Mouse (Mus musculus) testis, adult 2 months (tissue): ENCODE data around the gene Bcar3. TPM values are rescaled to one million over a fixed set of nuclear protein-coding genes. Genes with fewer than 3 reads are reported as not detected.

Experiments
- H3K27ac ChIP-seq: fragments of 200-500 bp; 2 replicates; pipeline ENCODE4 v1.5.1; 2012; ENCODE audit warnings: low read depth, low read length; ENCODE audit not compliant: control insufficient read depth, insufficient read depth
- H3K27me3 ChIP-seq: fragments of 200-500 bp; 2 replicates; pipeline ENCODE4 v1.6.1; 2012; ENCODE audit warnings: mild to moderate bottlenecking, low read length, moderate library complexity; ENCODE audit not compliant: control insufficient read depth, insufficient read depth
- H3K36me3 ChIP-seq: fragments of 200-500 bp; 2 replicates; pipeline ENCODE4 v1.6.1; 2012; ENCODE audit warnings: mild to moderate bottlenecking, low read length; ENCODE audit not compliant: control insufficient read depth, insufficient read depth
- H3K4me1 ChIP-seq: fragments of 200-500 bp; 2 replicates; pipeline ENCODE4 v1.6.1; 2012; ENCODE audit warnings: low read length; ENCODE audit not compliant: control insufficient read depth, insufficient read depth
- H3K4me3 ChIP-seq: fragments of 200-500 bp; 2 replicates; pipeline ENCODE4 v1.5.1; 2012; ENCODE audit warnings: low read depth, mild to moderate bottlenecking, low read length, moderate library complexity, mixed read lengths; ENCODE audit not compliant: control insufficient read depth
- CTCF ChIP-seq: fragments of 200-500 bp; IDR thresholded peaks from 2 replicates; pipeline ENCODE4 v1.5.1; 2012; ENCODE audit warnings: low read depth, mild to moderate bottlenecking, inconsistent platforms, low read length, moderate library complexity; ENCODE audit not compliant: control insufficient read depth, insufficient read depth, insufficient replicate concordance
- POLR2A ChIP-seq: fragments of 200-500 bp; IDR thresholded peaks from 2 replicates; pipeline ENCODE4 v1.6.1; 2012; ENCODE audit warnings: low read depth, mild to moderate bottlenecking, inconsistent platforms, low read length, moderate library complexity; ENCODE audit not compliant: control insufficient read depth
- polyA plus RNA-seq: library from polyadenylated mRNA; depleted of rRNA; stranded (reverse); fragments of >200 nt; gene quantifications from 2 replicates; pipeline ENCODE4 v1.2.3, GENCODE M21; 2012

Bcar3 gene
- polyA plus RNA-seq, 1 experiment: 12.5 TPM

DNA sequence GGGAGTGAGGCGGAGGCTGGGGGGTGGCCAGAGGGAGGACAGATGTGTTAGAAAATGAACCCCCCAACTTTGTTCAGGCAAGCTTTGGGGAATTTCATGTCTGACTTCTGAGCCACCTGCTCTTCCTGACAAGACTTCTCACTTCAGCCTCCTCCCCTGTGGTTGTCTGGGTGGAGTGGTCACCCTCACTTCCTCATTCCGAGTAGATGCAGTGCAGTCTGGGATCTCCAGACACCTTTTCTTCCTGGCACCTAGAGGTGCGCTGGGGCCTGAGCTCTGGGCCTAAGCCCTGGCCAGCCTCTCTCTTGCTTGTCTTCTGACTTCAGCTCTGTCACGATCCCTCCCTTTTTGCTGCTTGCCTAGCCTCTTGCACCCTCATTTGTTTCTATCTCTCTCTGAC lies 226.9 kb downstream of the Bcar3 start:
- no peak overlapping the region for H3K4me3 ChIP-seq
- TF ChIP-seq CTCF (no peak), POLR2A (no peak)
- H3K4me1 ChIP-seq: no peaks in the 10 kb centered on the region
- H3K27ac ChIP-seq: no peak overlapping the region
- H3K27me3 ChIP-seq: no peaks in the 10 kb centered on the region
- H3K36me3 ChIP-seq: no peaks in the 10 kb centered on the region; the same call in 1 of the 2 replicates

DNA sequence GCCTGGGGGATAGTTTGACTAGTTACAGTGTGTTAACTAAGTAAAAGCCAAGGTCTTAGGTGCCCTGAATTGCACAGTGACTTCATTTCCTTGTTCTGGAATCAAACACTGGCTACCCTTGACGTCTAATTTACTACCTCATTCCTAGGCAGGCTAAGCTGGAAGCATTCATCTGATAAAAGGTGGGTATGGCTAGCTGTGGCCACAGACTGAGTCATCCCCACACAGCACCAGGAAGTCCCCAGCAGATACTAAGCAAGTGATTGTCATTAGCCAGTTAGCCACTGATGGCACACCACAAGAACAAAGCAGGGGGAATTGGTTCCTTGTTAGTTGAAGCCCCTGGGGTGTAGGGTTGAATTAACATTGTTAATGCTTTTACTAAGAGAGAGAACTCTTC lies 227.4 kb downstream of the Bcar3 start:
- Histone ChIP-seq H3K27me3 (no peaks in the 10 kb centered on the region), H3K4me3 (no peak overlapping the region), H3K36me3 (no peaks in the 10 kb centered on the region; the same call in 1 of the 2 replicates), H3K27ac (no peak overlapping the region), H3K4me1 (no peaks in the 10 kb centered on the region)
- TF ChIP-seq POLR2A (no peak), CTCF (no peak)

DNA sequence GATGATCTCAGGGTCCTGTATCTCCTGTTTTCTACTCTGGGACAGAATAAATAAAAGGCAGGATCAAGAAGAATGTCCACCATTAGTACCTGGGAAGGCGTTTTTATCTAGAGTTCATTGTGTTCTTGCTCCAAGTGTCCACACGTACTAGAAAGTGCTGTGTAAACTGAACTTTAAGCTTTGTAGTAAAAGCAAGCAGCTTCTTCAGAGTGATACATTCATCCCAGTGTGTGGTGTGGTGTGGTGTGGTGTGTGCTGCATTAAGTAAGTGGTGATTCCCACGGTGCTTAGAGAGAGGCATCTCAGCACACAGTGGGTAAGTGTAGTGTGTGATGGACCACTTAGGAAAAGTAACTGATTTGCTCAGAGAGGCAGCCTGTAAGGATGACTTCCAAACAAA lies 234.5 kb downstream of the Bcar3 start:
- no peak overlapping the region for H3K27ac ChIP-seq
- TF ChIP-seq POLR2A (no peak), CTCF (no peak)

DNA sequence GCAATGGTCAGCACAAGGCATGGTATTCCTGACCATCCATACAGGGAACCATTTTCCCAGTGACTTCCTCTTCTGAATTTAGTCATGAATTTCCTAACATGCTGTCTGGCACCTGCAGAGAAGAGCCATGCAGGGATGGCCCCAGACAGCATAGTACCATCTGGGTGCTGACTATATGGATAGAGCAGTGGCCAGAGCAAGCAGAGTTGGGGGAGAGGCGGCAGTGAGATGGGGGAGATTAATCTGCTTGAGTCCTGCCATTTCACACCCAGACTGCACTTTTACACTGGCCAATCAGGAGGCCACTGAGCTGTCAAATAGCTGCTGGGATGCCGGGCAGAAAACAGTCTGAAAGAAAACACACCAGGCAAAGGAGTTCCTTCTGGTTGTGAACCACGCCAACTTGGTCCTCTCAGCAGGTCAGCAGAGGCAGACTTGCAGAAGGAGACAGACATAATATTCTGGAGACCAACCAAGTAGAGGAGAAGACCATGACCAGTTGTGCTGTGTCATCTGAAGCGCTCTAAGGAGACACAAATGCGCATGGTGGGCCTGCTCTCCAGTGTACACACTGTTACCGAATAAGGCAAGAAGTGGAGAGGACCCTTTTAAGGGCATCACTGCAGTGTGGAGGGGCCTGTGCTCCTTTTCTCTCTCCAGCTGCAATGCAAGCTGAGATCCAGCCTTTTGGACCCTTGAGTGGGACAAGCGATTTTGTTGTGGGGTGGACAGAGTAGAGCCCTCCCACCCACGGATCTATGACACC lies 242.2 kb downstream of the Bcar3 start:
- H3K27me3 ChIP-seq: no peaks in the 10 kb centered on the region
- no peak overlapping the region for H3K4me3 ChIP-seq
- no peaks in the 10 kb centered on the region for H3K4me1 ChIP-seq
- no peak overlapping the region for H3K27ac ChIP-seq
- H3K36me3 ChIP-seq: no peaks in the 10 kb centered on the region
- TF ChIP-seq POLR2A: no peak
- no peak for TF ChIP-seq CTCF

More for the DNA sequence above, 234.5 kb downstream of the Bcar3 start:
- Histone ChIP-seq H3K4me1 (no peaks in the 10 kb centered on the region), H3K4me3 (no peak overlapping the region), H3K36me3 (no peaks in the 10 kb centered on the region; the same call in 1 of the 2 replicates), H3K27me3 (no peaks in the 10 kb centered on the region)

DNA sequence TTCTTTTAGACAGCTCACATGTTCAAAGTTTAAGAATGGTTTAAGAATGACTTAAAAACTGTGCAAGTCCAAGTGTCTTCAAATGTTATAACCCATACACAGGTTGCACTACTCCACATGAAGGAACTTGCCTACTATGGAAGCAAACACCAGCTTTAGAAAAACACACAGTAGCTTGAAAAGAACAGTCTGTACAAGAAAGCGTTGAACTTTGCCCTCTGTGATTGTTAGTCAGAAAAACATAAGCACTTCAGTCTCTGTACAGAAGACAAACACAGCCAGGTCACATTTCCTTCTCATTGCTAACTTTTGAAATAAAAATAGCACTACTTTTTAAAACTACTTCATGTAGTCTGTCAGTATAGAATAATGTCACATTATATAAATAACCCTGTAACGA lies 244.9 kb downstream of the Bcar3 start:
- H3K36me3 ChIP-seq: no peaks in the 10 kb centered on the region

DNA sequence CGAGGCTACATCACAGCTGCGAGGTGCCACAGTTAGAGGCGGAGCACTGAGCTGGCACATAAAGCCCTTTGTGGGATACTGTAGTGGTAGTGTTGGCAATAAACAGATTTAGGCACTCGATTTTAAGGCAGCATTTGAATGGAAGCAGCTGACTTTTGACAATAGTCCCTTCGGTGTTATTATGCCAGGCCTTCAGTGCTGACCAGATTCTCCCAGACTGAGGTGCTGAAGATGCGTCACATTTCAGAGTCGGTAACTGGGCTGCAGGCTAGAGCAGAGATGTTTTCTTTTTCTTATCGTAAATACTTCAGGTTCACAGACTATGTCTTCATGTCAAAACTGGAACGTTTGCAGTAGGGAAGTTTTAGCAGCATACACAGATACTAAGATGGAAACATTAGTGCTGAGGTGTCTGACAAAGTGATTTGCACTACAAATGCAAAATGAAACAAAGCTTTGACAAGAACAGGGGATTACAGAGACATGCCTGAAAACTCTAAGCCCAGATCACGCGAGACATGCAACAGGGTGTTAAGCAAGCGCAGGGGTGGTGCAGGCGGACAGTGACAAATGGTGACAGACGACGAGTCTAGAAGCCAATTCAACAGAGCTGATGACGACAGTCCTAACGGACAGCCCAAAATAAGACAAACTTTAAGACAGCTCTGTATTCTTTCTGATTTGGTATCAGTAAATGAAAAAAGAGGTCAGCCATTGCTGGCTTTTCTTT lies 246.2 kb downstream of the Bcar3 start:
- Histone ChIP-seq H3K4me1 (no peaks in the 10 kb centered on the region), H3K4me3 (no peak overlapping the region), H3K27me3 (no peaks in the 10 kb centered on the region), H3K27ac (no peak overlapping the region), H3K36me3 (no peaks in the 10 kb centered on the region)
- no peak for TF ChIP-seq POLR2A
- no peak for TF ChIP-seq CTCF

More for the DNA sequence above, 244.9 kb downstream of the Bcar3 start:
- H3K27ac ChIP-seq: no peak overlapping the region
- H3K4me3 ChIP-seq: no peak overlapping the region
- TF ChIP-seq POLR2A: no peak
- no peak for TF ChIP-seq CTCF
- H3K4me1 ChIP-seq: no peaks in the 10 kb centered on the region
- no peaks in the 10 kb centered on the region for H3K27me3 ChIP-seq

DNA sequence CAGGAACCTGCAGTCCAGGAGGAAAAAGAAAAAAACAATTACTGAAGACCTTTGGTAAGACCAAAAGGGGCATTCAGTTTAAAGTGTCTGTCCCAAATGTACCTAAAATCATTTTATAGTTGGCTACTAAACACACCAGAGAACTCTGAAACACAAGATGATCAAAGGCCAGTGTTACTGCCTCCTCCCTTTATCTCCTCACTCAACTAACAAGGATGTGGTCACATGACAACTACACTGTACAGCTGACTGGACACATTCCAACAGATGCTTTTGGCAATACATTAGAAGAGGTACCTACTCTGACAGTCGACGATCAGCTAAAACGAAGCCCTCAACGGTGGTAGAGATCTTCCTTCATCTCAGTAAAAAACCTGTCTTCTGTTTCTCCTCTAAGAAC lies 247.0 kb downstream of the Bcar3 start:
- Histone ChIP-seq H3K27me3 (no peaks in the 10 kb centered on the region), H3K4me3 (no peak overlapping the region), H3K4me1 (no peaks in the 10 kb centered on the region), H3K36me3 (no peaks in the 10 kb centered on the region), H3K27ac (no peak overlapping the region)
- TF ChIP-seq CTCF (no peak), POLR2A (no peak)

DNA sequence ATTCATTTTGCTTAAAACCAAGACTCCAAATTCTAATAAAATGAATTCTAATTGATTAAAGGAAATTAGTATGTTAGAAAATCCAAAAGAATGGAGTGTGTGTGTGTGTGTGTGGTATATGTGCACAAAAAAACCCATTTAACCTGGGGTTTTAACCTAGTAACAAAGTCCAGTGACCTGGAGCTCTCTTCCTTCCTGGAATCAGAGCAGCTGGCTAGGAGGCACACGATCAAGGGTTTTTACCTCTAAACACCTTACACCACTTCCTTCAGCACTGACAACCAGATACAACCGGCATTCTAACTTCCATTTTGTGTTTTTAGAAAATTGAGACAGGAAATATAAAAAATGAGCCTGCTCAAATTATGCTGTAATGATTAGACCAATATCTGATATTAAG lies 251.4 kb downstream of the Bcar3 start:
- no peaks in the 10 kb centered on the region for H3K27me3 ChIP-seq
- TF ChIP-seq CTCF (no peak), POLR2A (no peak)
- no peak overlapping the region for H3K4me3 ChIP-seq
- no peaks in the 10 kb centered on the region for H3K4me1 ChIP-seq
- no peak overlapping the region for H3K27ac ChIP-seq
- no peaks in the 10 kb centered on the region for H3K36me3 ChIP-seq
